Mouse (Mus musculus): ENCODE measurements at regions not wholly inside any gene's neighbourhood (a gene's known extent, or its start where the extent isn't known, plus 50 kb on each side); places are given as distances from the start of the nearest gene placed in this dataset.

DNA sequence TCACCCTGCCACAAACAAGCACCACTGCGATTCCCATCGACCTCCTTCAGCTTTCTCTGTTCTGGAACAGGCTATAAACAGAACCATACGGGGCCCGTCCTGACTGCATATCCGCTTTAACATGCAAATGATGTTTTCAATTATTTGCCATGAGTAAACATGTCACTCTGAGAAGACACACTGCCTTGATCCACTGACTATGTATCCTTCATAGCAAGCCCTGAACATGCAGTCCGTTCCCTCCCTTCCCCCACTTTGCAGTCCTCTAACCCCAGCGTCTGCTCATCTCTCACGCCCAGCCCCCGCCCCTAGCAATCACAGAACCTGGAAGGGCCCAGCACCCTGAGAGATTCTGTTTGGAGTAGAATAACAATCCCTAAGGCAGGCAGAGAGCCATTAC, 89.4 kb upstream of the Rybp start:
- no peak for ATAC-seq (ENCODE audit: low FRiP score, low read depth)
- no peak overlapping the region for H3K9ac ChIP-seq
- no peak overlapping the region for H3K4me2 ChIP-seq
- no peak overlapping the region for H3K27ac ChIP-seq (replicated peaks)
- no peaks in the 10 kb centered on the region for H3K27me3 ChIP-seq
- H3K4me3 ChIP-seq = no peak overlapping the region
- 21% methylated on average over 9 of the region's 9 CpGs for WGBS
- H3K9me3 ChIP-seq = no peaks in the 10 kb centered on the region
- no peaks in the 10 kb centered on the region for H3K36me3 ChIP-seq
- peaks cover 29% of the 10 kb centered on the region for H3K4me1 ChIP-seq (replicated peaks)

GRCm38 (mm10) chr6:100370828-100371227, 83.5 kb upstream of the Rybp start:
- H3K4me2 ChIP-seq = no peak overlapping the region
- H3K4me1 ChIP-seq (replicated peaks) = no peaks in the 10 kb centered on the region; the same call in 1 of the 2 replicates
- H3K9ac ChIP-seq = no peak overlapping the region
- H3K27ac ChIP-seq (replicated peaks) = no peak overlapping the region
- WGBS = 95% methylated on average over 1 of the region's 1 CpGs
- H3K27me3 ChIP-seq = no peaks in the 10 kb centered on the region
- H3K9me3 ChIP-seq = no peaks in the 10 kb centered on the region
- no peak for ATAC-seq (ENCODE audit: low FRiP score, low read depth)
- H3K4me3 ChIP-seq = no peak overlapping the region
- no peaks in the 10 kb centered on the region for H3K36me3 ChIP-seq

DNA sequence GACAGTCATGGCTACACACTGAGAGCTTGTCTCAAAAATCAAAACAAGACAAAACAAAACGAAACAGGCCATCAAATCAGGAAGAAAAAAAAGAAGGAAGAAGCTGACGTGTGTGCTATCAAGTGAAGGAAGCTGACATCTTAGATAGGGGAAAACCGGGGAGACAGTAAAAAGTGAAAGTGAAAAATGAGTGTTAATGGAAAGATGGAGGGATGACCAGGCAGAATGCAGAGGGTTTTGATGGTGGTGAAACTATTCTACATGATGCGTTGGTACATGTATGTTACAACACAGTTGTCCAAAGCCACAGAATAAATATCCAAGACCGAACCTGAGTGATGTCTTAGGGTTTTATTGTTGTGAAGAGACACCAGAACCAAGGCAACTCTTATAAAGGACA, 83.1 kb upstream of the Rybp start:
- Histone ChIP-seq H3K4me3 (no peak overlapping the region), H3K9ac (no peak overlapping the region), H3K4me1 (replicated peaks) (no peaks in the 10 kb centered on the region; the same call in 1 of the 2 replicates), H3K9me3 (no peaks in the 10 kb centered on the region), H3K27ac (replicated peaks) (no peak overlapping the region), H3K27me3 (no peaks in the 10 kb centered on the region), H3K4me2 (no peak overlapping the region), H3K36me3 (no peaks in the 10 kb centered on the region)
- 88% methylated on average over 5 of the region's 5 CpGs for WGBS
- no peak for ATAC-seq (ENCODE audit: low FRiP score, low read depth)

GRCm38 (mm10) chr6:100366231-100366630, 78.9 kb upstream of the Rybp start:
- H3K9ac ChIP-seq = no peak overlapping the region
- H3K27me3 ChIP-seq = peaks cover 2% of the 10 kb centered on the region; the same call in 1 of the 2 replicates
- 50% methylated on average over 8 of the region's 8 CpGs for WGBS
- no peaks in the 10 kb centered on the region for H3K9me3 ChIP-seq
- no peak overlapping the region for H3K27ac ChIP-seq (replicated peaks)
- H3K36me3 ChIP-seq = no peaks in the 10 kb centered on the region
- no peaks in the 10 kb centered on the region; the same call in 1 of the 2 replicates for H3K4me1 ChIP-seq (replicated peaks)
- ATAC-seq (ENCODE audit: low FRiP score, low read depth) = no peak
- H3K4me2 ChIP-seq = no peak overlapping the region
- H3K4me3 ChIP-seq = no peak overlapping the region

DNA sequence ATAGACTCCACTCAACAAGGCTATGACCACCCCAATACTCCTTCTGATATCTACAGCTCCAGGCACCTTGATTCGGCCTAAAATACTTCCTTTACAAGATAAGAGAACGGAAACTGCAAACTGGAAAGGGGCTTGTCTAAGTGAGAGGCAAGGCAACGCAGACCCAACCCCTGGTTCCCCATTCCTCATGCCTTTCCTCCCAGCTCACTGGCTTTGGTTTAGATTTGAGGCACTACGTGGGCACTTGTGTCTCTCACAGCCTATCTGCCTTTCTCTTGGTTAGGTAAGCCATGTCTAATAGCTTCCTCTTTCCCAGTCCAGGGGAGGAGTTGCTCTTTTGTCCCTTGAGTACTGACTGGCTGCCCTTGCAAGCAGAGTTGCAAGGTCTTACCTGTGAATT, 78.5 kb upstream of the Rybp start:
- Histone ChIP-seq H3K27ac (replicated peaks) (no peak overlapping the region), H3K4me2 (no peak overlapping the region), H3K36me3 (no peaks in the 10 kb centered on the region), H3K9me3 (no peaks in the 10 kb centered on the region), H3K4me3 (no peak overlapping the region), H3K27me3 (peaks cover 2% of the 10 kb centered on the region; the same call in 1 of the 2 replicates), H3K4me1 (replicated peaks) (no peaks in the 10 kb centered on the region; the same call in 1 of the 2 replicates), H3K9ac (no peak overlapping the region)
- WGBS = 90% methylated on average over 4 of the region's 4 CpGs
- ATAC-seq (ENCODE audit: low FRiP score, low read depth) = no peak

DNA sequence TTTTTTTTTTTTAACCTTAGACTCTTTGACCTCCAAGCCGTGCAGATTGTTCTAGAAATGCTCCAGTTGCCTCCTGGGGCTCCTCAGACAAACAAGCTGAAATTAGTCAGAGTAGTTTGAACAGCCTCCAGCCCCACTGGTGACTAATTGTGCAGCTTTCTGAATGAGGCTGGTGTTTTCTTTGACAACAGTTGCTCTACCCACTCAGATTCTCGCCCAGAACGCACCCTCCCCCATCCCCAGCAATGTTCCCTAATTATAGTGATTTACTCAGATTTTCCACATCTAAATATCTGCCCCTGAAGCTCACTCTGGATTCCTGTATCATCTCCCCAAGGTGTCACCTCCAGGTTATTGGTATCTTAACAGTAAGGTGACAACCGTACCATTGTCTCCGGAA, 76.4 kb upstream of the Rybp start:
- no peak for ATAC-seq (ENCODE audit: low FRiP score, low read depth)
- Histone ChIP-seq H3K27me3 (peaks cover 2% of the 10 kb centered on the region; the same call in 1 of the 2 replicates), H3K4me3 (no peak overlapping the region), H3K36me3 (no peaks in the 10 kb centered on the region), H3K4me2 (no peak overlapping the region), H3K9me3 (no peaks in the 10 kb centered on the region), H3K4me1 (replicated peaks) (no peaks in the 10 kb centered on the region; the same call in 1 of the 2 replicates), H3K27ac (replicated peaks) (no peak overlapping the region), H3K9ac (no peak overlapping the region)
- WGBS = 58% methylated on average over 5 of the region's 5 CpGs

GRCm38 (mm10) chr6:100356617-100357399, 69.5 kb upstream of the Rybp start:
- no peak for ATAC-seq (ENCODE audit: low FRiP score, low read depth)
- WGBS = 88% methylated on average over 11 of the region's 11 CpGs
- H3K9me3 ChIP-seq = no peaks in the 10 kb centered on the region

GRCm38 (mm10) chr6:100355858-100356257, 68.6 kb upstream of the Rybp start:
- Histone ChIP-seq H3K9me3 (no peaks in the 10 kb centered on the region), H3K27ac (replicated peaks) (no peak overlapping the region), H3K4me3 (no peak overlapping the region), H3K4me1 (replicated peaks) (no peaks in the 10 kb centered on the region), H3K9ac (no peak overlapping the region), H3K4me2 (no peak overlapping the region), H3K36me3 (no peaks in the 10 kb centered on the region), H3K27me3 (no peaks in the 10 kb centered on the region)
- ATAC-seq (ENCODE audit: low FRiP score, low read depth) = no peak
- 71% methylated on average over 9 of the region's 9 CpGs for WGBS

More at GRCm38 (mm10) chr6:100356617-100357399, 69.5 kb upstream of the Rybp start:
- Histone ChIP-seq H3K27me3 (no peaks in the 10 kb centered on the region), H3K9ac (no peak overlapping the region), H3K27ac (replicated peaks) (no peak overlapping the region), H3K4me3 (no peak overlapping the region), H3K4me2 (no peak overlapping the region), H3K36me3 (no peaks in the 10 kb centered on the region), H3K4me1 (replicated peaks) (no peaks in the 10 kb centered on the region)

- no peak for ATAC-seq (ENCODE audit: low FRiP score, low read depth)
- Histone ChIP-seq H3K4me2 (no peak overlapping the region), H3K9me3 (no peaks in the 10 kb centered on the region), H3K27me3 (no peaks in the 10 kb centered on the region), H3K4me1 (replicated peaks) (no peaks in the 10 kb centered on the region), H3K36me3 (no peaks in the 10 kb centered on the region), H3K4me3 (no peak overlapping the region), H3K27ac (replicated peaks) (no peak overlapping the region), H3K9ac (no peak overlapping the region)
- WGBS = 78% methylated on average over 7 of the region's 7 CpGs
Observed at GRCm38 (mm10) chr6:100347481-100347880, 60.2 kb upstream of the Rybp start.

GRCm38 (mm10) chr6:100345073-100345472, 57.8 kb upstream of the Rybp start:
- H3K4me1 ChIP-seq (replicated peaks) = peaks cover 5% of the 10 kb centered on the region; the same call in 1 of the 2 replicates
- H3K4me3 ChIP-seq = no peak overlapping the region
- no peaks in the 10 kb centered on the region for H3K36me3 ChIP-seq
- no peak overlapping the region for H3K9ac ChIP-seq
- H3K9me3 ChIP-seq = no peaks in the 10 kb centered on the region
- no peak for ATAC-seq (ENCODE audit: low FRiP score, low read depth)
- WGBS = 83% methylated on average over 3 of the region's 3 CpGs
- H3K4me2 ChIP-seq = no peak overlapping the region
- H3K27me3 ChIP-seq = no peaks in the 10 kb centered on the region
- no peak overlapping the region for H3K27ac ChIP-seq (replicated peaks)

DNA sequence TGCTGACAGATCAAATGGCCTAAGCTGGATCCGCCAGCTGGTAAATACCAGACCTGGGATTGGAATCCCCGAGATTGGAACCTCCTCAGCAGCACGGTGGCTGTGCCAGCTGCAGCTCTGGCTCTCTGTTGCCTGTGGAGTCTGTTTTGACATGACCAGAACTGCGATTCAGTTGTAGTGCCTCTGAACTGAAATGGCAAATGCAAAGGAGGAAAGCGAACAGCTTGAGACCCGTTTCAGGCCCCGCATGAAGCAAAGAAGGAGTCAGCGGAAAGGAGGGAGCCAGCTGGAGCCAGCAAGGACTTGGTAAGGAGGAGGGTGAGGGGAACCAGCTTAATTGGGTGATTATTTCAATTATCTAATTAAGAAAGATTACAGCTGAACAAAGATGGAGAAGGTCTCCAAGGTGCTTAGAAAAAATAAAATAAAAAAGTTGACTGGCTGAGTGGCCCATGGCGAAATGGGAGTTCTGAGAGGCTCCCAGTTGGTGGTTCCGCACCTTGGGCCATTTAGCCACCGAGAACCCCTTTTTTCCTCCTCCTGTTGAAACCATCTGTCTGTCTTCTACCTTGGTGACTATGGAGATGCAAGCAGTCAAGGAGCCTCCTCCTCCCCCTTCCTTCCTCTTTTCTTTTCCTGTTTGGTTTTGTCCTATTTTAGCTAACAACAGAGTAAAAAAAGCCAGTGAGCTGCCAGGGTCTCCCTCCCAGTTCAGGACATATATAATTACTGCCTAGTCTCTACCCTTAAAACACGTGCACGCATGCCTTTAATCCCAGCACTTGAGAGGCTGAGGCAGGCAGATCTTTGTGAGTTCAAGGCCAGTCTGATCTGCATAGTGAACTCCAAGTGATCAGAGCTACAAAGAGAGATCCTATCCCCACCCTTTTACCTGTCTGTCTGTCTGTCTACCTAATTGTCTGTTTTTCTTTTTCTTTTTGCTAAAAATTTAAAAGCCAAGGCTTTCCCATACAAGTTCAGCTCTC, 54.3 kb upstream of the Rybp start:
- Histone ChIP-seq H3K9me3 (no peaks in the 10 kb centered on the region), H3K4me3 (no peak overlapping the region), H3K27ac (replicated peaks) (no peak overlapping the region), H3K9ac (no peak overlapping the region), H3K36me3 (no peaks in the 10 kb centered on the region), H3K4me1 (replicated peaks) (peaks cover 10% of the 10 kb centered on the region), H3K27me3 (0 out of 2 replicates have a peak, but pooled peaks cover 6% of the 10 kb centered on the region), H3K4me2 (no peak overlapping the region)
- WGBS = 58% methylated on average over 13 of the region's 13 CpGs
- ATAC-seq (ENCODE audit: low FRiP score, low read depth) = no peak

GRCm38 (mm10) chr6:100338291-100338690, 51.0 kb upstream of the Rybp start:
- no peak for ATAC-seq (ENCODE audit: low FRiP score, low read depth)
- H3K27ac ChIP-seq (replicated peaks) = no peak overlapping the region
- no peak overlapping the region for H3K4me2 ChIP-seq
- no peaks in the 10 kb centered on the region for H3K36me3 ChIP-seq
- no peaks in the 10 kb centered on the region for H3K9me3 ChIP-seq
- no peak overlapping the region for H3K4me3 ChIP-seq
- WGBS = 92% methylated on average over 4 of the region's 4 CpGs
- H3K4me1 ChIP-seq (replicated peaks) = peaks cover 24% of the 10 kb centered on the region
- H3K9ac ChIP-seq = no peak overlapping the region
- 0 out of 2 replicates have a peak, but pooled peaks cover 7% of the 10 kb centered on the region for H3K27me3 ChIP-seq

Measured in hindbrain, embryonic 15.5 days (tissue).